Mouse (Mus musculus): ENCODE results near the gene Rps6ka2. TPM values are rescaled to one million over a fixed set of nuclear protein-coding genes. Genes with fewer than 3 reads are reported as not detected.
"Not testable (repeated sequence)": the region's sequence is repeated elsewhere in the genome, so short reads cannot be mapped to it uniquely, and the experiment has no call there.

Gene Rps6ka2
- total and polyA plus RNA-seq, 2 experiments from 2014 or later, result 13.6 to 37.4 TPM

- not testable (repeated sequence) for ATAC-seq (ENCODE audit: insufficient read depth, low read depth); H3K27me3 ChIP-seq (ENCODE audit: control insufficient read depth, insufficient read depth, low read length); H3K9me3 ChIP-seq (replicated peaks; ENCODE audit: control insufficient read depth, low read length); H3K4me3 ChIP-seq (ENCODE audit: low read depth, low read length); H3K4me1 ChIP-seq (ENCODE audit: control insufficient read depth, insufficient read depth); H3K27ac ChIP-seq (ENCODE audit: low read depth); DNase-seq (ENCODE audit: low spot score); H3K4me2 ChIP-seq (ENCODE audit: low read depth, low read length); H3K9ac ChIP-seq (replicated peaks; ENCODE audit: low read depth, low read length); H3K36me3 ChIP-seq (replicated peaks; ENCODE audit: control insufficient read depth, insufficient read depth, low read length)
- 68% methylated on average over 2 of the region's 5 CpGs for WGBS
These were observed 162.8 kb downstream of the Rps6ka2 start for GRCm38 (mm10) chr17:7332745-7333144.

- WGBS, result 52% methylated on average over 7 of the region's 9 CpGs
- not testable (repeated sequence) for H3K9me3 ChIP-seq (replicated peaks; ENCODE audit: control insufficient read depth, low read length); ATAC-seq (ENCODE audit: insufficient read depth, low read depth); DNase-seq (ENCODE audit: low spot score); H3K27me3 ChIP-seq (ENCODE audit: control insufficient read depth, insufficient read depth, low read length); H3K4me3 ChIP-seq (ENCODE audit: low read depth, low read length); H3K9ac ChIP-seq (replicated peaks; ENCODE audit: low read depth, low read length); H3K27ac ChIP-seq (ENCODE audit: low read depth); H3K36me3 ChIP-seq (replicated peaks; ENCODE audit: control insufficient read depth, insufficient read depth, low read length); H3K4me1 ChIP-seq (ENCODE audit: control insufficient read depth, insufficient read depth); H3K4me2 ChIP-seq (ENCODE audit: low read depth, low read length)
These were observed 167.5 kb downstream of the Rps6ka2 start for GRCm38 (mm10) chr17:7337381-7337780.

GRCm38 (mm10) chr17:7348765-7349164, 178.8 kb downstream of the Rps6ka2 start:
- ATAC-seq (ENCODE audit: insufficient read depth, low read depth), result not testable (repeated sequence)

GRCm38 (mm10) chr17:7352596-7352995, 182.7 kb downstream of the Rps6ka2 start, which contains the start of gene Ttll2:
TSS of gene Ttll2 (minus strand) at chr17:7352696.
- not testable (repeated sequence) for H3K4me3 ChIP-seq (ENCODE audit: low read depth, low read length); ATAC-seq (ENCODE audit: insufficient read depth, low read depth); H3K27ac ChIP-seq (ENCODE audit: low read depth); H3K4me2 ChIP-seq (ENCODE audit: low read depth, low read length); H3K36me3 ChIP-seq (replicated peaks; ENCODE audit: control insufficient read depth, insufficient read depth, low read length); DNase-seq (ENCODE audit: low spot score); H3K9me3 ChIP-seq (replicated peaks; ENCODE audit: control insufficient read depth, low read length); H3K27me3 ChIP-seq (ENCODE audit: control insufficient read depth, insufficient read depth, low read length); H3K9ac ChIP-seq (replicated peaks; ENCODE audit: low read depth, low read length); H3K4me1 ChIP-seq (ENCODE audit: control insufficient read depth, insufficient read depth)
- WGBS, result 86% methylated on average over 1 of the region's 1 CpGs

More at GRCm38 (mm10) chr17:7348765-7349164, 178.8 kb downstream of the Rps6ka2 start:
- H3K4me3 ChIP-seq (ENCODE audit: low read depth, low read length); DNase-seq (ENCODE audit: low spot score); H3K4me2 ChIP-seq (ENCODE audit: low read depth, low read length); H3K4me1 ChIP-seq (ENCODE audit: control insufficient read depth, insufficient read depth); H3K27me3 ChIP-seq (ENCODE audit: control insufficient read depth, insufficient read depth, low read length); H3K9ac ChIP-seq (replicated peaks; ENCODE audit: low read depth, low read length); H3K36me3 ChIP-seq (replicated peaks; ENCODE audit: control insufficient read depth, insufficient read depth, low read length); H3K27ac ChIP-seq (ENCODE audit: low read depth); H3K9me3 ChIP-seq (replicated peaks; ENCODE audit: control insufficient read depth, low read length): not testable (repeated sequence)
- WGBS, result 47% methylated on average over 1 of the region's 3 CpGs

Other genes with a start within 250 kb of the Rps6ka2 start
- gene Rsph3b, start 221.4 kb upstream of the Rps6ka2 start, total RNA-seq (2014; rRNA removed; ENCODE audit: low replicate concordance), result 72.9 and 74.7 TPM in 2 replicates
- 99.8 and 100 TPM in 2 replicates for gene Rsph3b, start 221.4 kb upstream of the Rps6ka2 start, polyA plus RNA-seq (2015; fragmentation: Nextera tagmentation; extraction: Ambion mirVana)
- gene Tagap1, start 209.0 kb upstream of the Rps6ka2 start, total RNA-seq (2014; rRNA removed; ENCODE audit: low replicate concordance), result 14.6 and 15.7 TPM in 2 replicates
- 16.2 and 16.3 TPM in 2 replicates for gene Tagap1, start 209.0 kb upstream of the Rps6ka2 start, polyA plus RNA-seq (2015; fragmentation: Nextera tagmentation; extraction: Ambion mirVana)
- 106 and 142 TPM in 2 replicates for gene Rnaset2b, start 199.5 kb upstream of the Rps6ka2 start, total RNA-seq (2014; rRNA removed; ENCODE audit: low replicate concordance)
- gene Rnaset2b, start 199.5 kb upstream of the Rps6ka2 start, polyA plus RNA-seq (2015; fragmentation: Nextera tagmentation; extraction: Ambion mirVana), result 331 and 343 TPM in 2 replicates
- not detected in 2 replicates for gene Gm49721, start 191.2 kb upstream of the Rps6ka2 start, total RNA-seq (2014; rRNA removed; ENCODE audit: low replicate concordance)
- gene Gm49721, start 191.2 kb upstream of the Rps6ka2 start, polyA plus RNA-seq (2015; fragmentation: Nextera tagmentation; extraction: Ambion mirVana), result 0.05 and 0.10 TPM in 2 replicates
- gene Gm1604a, start 144.5 kb upstream of the Rps6ka2 start, total RNA-seq (2014; rRNA removed; ENCODE audit: low replicate concordance), result not detected in 2 replicates
- not detected in 2 replicates for gene Gm1604a, start 144.5 kb upstream of the Rps6ka2 start, polyA plus RNA-seq (2015; fragmentation: Nextera tagmentation; extraction: Ambion mirVana)
- gene Tcp10a, start 154.5 kb downstream of the Rps6ka2 start, total RNA-seq (2014; rRNA removed; ENCODE audit: low replicate concordance), result not detected in 2 replicates
- gene Tcp10a, start 154.5 kb downstream of the Rps6ka2 start, polyA plus RNA-seq (2015; fragmentation: Nextera tagmentation; extraction: Ambion mirVana), result 0.07 TPM in 1 of 2 replicates, not detected in the other
- gene Ttll2, start 182.6 kb downstream of the Rps6ka2 start, total RNA-seq (2014; rRNA removed; ENCODE audit: low replicate concordance), result not detected in 2 replicates
- not detected in 2 replicates for gene Ttll2, start 182.6 kb downstream of the Rps6ka2 start, polyA plus RNA-seq (2015; fragmentation: Nextera tagmentation; extraction: Ambion mirVana)
- gene Gm49630, start 201.9 kb downstream of the Rps6ka2 start, total RNA-seq (2014; rRNA removed; ENCODE audit: low replicate concordance), result not detected in 2 replicates
- gene Gm49630, start 201.9 kb downstream of the Rps6ka2 start, polyA plus RNA-seq (2015; fragmentation: Nextera tagmentation; extraction: Ambion mirVana), result not detected in 2 replicates
- not detected in 2 replicates for gene Unc93a2, start 215.3 kb downstream of the Rps6ka2 start, total RNA-seq (2014; rRNA removed; ENCODE audit: low replicate concordance)
- not detected in 2 replicates for gene Unc93a2, start 215.3 kb downstream of the Rps6ka2 start, polyA plus RNA-seq (2015; fragmentation: Nextera tagmentation; extraction: Ambion mirVana)

All from heart, postnatal 0 days (tissue).